Mouse (Mus musculus): ENCODE measurements at regions not wholly inside any gene's neighbourhood (a gene's known extent, or its start where the extent isn't known, plus 50 kb on each side); places are given as distances from the start of the nearest gene placed in this dataset.

DNA sequence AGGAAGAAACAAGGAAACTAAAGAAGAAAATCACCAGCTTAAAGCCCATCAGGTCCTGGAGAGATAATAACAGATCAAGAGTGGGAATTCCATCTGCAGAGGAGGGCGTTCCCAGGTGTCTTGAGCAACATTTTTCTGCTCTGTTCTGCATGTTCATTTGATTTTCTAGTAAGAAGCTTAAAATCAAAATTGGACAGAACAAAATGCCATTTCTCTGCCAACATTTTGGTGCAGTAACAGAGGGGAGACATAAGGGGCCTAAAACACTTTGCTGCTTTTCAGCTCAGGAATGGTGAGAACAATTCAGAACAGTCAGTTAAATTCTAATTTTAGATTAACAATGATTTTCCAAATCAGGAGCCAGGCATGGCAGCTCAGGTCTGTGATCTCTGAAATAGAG, 1056.8 kb downstream of the Slc16a7 start:
- Histone ChIP-seq H3K27me3 (no peaks in the 10 kb centered on the region), H3K9ac (no peak overlapping the region), H3K36me3 (no peaks in the 10 kb centered on the region), H3K4me1 (replicated peaks) (no peaks in the 10 kb centered on the region), H3K27ac (replicated peaks) (no peak overlapping the region), H3K9me3 (no peaks in the 10 kb centered on the region), H3K4me3 (no peak overlapping the region), H3K4me2 (no peak overlapping the region)
- 84% methylated on average over 1 of the region's 1 CpGs for WGBS
- no peak for ATAC-seq (ENCODE audit: low read depth)

DNA sequence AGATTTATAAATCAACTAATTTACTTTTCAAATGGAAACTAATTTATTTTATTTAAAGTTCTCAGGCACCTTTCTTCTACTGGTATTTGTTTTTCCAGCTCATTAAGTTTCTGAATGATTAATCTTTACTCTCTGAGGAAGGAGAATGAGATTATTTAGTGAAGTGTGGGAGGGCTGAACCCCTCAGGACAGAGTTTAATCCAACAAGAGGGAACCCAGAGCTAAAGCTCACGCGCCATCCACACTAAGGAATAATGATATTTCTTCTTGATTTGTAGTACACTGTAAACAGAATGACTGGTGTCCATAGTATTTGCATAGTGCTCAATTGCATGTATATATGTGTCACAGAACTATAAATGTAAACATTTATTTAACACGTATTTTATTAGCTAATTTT, 1050.3 kb downstream of the Slc16a7 start:
- Histone ChIP-seq H3K4me1 (replicated peaks) (no peaks in the 10 kb centered on the region), H3K27ac (replicated peaks) (no peak overlapping the region), H3K4me2 (no peak overlapping the region), H3K9ac (no peak overlapping the region), H3K4me3 (no peak overlapping the region), H3K9me3 (no peaks in the 10 kb centered on the region), H3K27me3 (no peaks in the 10 kb centered on the region), H3K36me3 (no peaks in the 10 kb centered on the region)
- ATAC-seq (ENCODE audit: low read depth): no peak
- WGBS: 56% methylated on average over 3 of the region's 3 CpGs

DNA sequence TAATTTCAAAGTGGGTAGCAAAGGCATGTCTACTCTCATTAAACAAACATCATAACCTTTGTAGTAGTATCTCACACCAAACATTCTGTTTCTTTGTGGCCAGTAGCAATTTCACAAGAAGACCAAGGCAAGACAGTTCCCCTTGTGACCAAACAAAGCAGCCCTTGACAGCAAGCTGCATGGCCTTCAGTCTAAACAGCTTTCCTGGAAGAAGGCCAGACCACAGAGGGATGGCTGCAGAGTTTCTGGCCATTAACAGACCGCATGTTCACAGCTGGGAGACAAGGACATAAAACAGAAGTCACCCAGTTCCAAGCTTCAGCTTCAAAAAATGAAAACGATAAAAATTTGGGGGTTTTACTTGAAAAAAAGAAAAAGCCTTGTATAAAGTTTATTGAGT, 1040.0 kb downstream of the Slc16a7 start:
- Histone ChIP-seq H3K4me1 (replicated peaks) (no peaks in the 10 kb centered on the region), H3K4me2 (no peak overlapping the region), H3K27ac (replicated peaks) (no peak overlapping the region), H3K36me3 (no peaks in the 10 kb centered on the region), H3K4me3 (no peak overlapping the region), H3K9me3 (no peaks in the 10 kb centered on the region), H3K9ac (no peak overlapping the region), H3K27me3 (no peaks in the 10 kb centered on the region)
- peak; percentile 53; the same call in 1 of the 2 replicates for ATAC-seq (ENCODE audit: low read depth)
- WGBS: 55% methylated on average over 2 of the region's 2 CpGs

DNA sequence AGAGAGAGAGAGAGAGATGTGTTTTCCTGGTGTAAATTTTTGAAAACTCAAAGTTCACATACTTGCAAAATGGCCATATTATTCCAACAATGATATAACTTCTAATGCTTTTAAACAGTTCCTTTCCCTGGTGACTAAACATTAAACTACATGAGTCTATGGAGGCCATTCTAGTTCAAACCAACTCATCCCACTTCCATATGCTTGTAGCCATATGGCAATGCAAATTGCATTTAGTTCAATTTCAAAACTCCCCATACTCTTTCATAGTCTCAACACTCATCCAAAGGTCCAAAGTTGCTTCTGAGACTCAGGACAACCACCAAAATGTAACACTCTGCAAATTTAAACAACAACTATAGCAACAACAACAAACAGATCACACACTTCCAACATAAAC, 1026.5 kb downstream of the Slc16a7 start:
- ATAC-seq (ENCODE audit: low read depth): no peak
- Histone ChIP-seq H3K9ac (no peak overlapping the region), H3K4me2 (no peak overlapping the region), H3K27ac (replicated peaks) (no peak overlapping the region), H3K9me3 (no peaks in the 10 kb centered on the region), H3K27me3 (no peaks in the 10 kb centered on the region), H3K4me1 (replicated peaks) (no peaks in the 10 kb centered on the region), H3K4me3 (no peak overlapping the region), H3K36me3 (no peaks in the 10 kb centered on the region)

DNA sequence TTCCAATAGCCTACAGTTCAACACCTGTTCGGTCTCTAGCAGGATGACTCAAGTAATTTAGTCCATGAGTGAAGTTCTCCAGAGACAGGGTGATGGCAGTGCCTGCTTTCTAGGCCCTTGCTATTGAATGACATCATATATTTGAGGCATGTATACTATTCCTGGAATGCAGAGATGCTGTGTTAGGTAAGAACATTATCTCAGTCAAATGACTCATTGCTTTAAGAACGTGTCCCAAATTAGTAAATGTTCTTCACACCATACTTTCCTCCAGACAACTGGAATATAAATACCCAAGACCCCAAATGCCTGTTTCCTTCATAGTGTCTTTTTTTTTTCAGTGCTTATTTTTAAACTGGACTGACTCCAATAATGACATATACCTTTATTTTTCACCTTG, 1018.3 kb downstream of the Slc16a7 start:
- Histone ChIP-seq H3K27me3 (no peaks in the 10 kb centered on the region), H3K4me3 (no peak overlapping the region), H3K9ac (no peak overlapping the region), H3K27ac (replicated peaks) (no peak overlapping the region), H3K9me3 (no peaks in the 10 kb centered on the region), H3K4me1 (replicated peaks) (no peaks in the 10 kb centered on the region), H3K36me3 (no peaks in the 10 kb centered on the region), H3K4me2 (no peak overlapping the region)
- 87% methylated on average over 2 of the region's 2 CpGs for WGBS
- no peak for ATAC-seq (ENCODE audit: low read depth)

DNA sequence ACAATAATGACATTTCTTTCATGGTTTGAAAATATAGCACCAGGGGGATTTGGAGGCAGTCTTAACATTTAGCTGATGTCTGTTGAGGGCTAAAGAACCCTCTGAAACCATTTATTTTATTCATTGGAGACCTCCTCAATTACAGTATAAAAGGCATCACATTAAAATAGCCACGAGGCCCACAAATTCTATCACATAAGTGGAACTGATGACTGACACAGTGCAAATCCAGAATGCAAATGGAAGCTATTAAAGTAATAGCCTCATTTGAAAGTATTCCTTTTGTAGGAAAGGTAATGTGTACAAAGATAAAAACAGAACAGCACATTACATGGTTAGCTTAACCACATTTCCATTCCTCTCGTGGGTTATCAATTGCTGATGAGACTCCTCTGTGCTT, 986.6 kb downstream of the Slc16a7 start:
- H3K27me3 ChIP-seq: no peaks in the 10 kb centered on the region
- no peaks in the 10 kb centered on the region for H3K9me3 ChIP-seq
- WGBS: 48% methylated on average over 2 of the region's 2 CpGs
- no peaks in the 10 kb centered on the region for H3K4me1 ChIP-seq (replicated peaks)
- H3K9ac ChIP-seq: no peak overlapping the region
- no peak overlapping the region for H3K4me3 ChIP-seq
- no peaks in the 10 kb centered on the region for H3K36me3 ChIP-seq
- H3K4me2 ChIP-seq: no peak overlapping the region
- peak; percentile 71 for ATAC-seq (ENCODE audit: low read depth)
- no peak overlapping the region for H3K27ac ChIP-seq (replicated peaks)

DNA sequence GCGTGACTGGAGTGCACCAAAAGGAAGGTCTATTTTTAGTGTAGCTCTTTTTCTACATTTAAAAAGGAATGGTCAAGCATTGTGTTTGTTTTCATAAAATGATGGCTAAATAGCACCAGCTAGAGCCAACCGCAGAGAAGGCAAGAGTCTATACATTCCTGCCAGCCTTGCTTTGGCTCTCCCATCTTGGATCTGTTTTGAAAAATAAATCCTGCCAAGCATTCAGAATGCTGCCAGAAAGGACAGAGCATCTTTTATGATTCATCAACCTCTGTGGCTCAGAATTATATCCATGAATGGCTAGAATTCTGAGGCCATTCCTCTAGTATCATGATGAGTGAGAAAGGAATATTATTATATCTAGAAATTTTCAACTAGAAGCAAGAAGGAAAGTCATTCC, 979.6 kb downstream of the Slc16a7 start:
- Histone ChIP-seq H3K9me3 (no peaks in the 10 kb centered on the region), H3K36me3 (no peaks in the 10 kb centered on the region), H3K4me2 (no peak overlapping the region), H3K4me1 (replicated peaks) (no peaks in the 10 kb centered on the region), H3K27ac (replicated peaks) (no peak overlapping the region), H3K4me3 (no peak overlapping the region), H3K27me3 (no peaks in the 10 kb centered on the region), H3K9ac (no peak overlapping the region)
- whole genome bisulfite sequencing: 80% methylated on average over 2 of the region's 2 CpGs
- ATAC-seq (ENCODE audit: low read depth): no peak

DNA sequence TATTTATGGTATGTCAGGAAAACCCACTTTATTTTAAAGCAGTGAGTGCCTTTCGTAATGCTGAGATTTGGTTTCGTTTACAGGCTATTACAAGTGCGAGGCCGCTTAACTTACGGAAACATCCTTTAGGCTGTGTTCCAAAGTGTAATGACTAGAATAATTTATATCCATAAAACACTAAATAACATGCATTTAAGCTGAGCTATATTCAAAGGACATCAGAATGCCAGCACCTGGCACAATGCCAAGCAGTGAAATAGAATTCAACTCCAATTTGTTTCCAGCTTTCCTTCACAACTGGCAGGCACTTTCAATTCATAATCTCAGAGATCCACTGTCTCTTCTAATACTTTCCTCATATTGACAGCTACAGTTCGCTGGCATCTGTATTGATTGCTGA, 972.7 kb downstream of the Slc16a7 start:
- 65% methylated on average over 6 of the region's 6 CpGs for WGBS
- no peak for ATAC-seq (ENCODE audit: low read depth)

DNA sequence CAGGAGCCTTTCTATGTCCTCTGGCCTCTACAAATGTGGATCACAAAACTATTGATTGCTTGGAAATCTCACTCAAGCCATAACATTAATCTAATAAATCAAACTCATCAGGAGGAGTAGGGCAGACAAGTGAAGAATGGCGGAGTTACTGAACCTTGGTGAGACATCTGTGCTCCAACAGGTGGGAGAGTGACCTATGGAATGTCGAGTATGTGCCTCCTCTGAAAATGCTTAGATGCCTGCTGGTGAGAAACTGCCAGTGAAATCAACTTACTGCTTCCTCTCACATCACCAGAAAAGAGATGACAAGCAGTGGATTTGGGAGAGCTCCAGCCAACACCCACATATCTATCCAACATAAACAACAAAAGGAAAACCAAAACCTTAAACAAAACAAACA, 965.8 kb downstream of the Slc16a7 start:
- Histone ChIP-seq H3K9me3 (no peaks in the 10 kb centered on the region), H3K4me1 (replicated peaks) (no peaks in the 10 kb centered on the region), H3K36me3 (no peaks in the 10 kb centered on the region), H3K9ac (no peak overlapping the region), H3K4me2 (no peak overlapping the region), H3K4me3 (no peak overlapping the region), H3K27ac (replicated peaks) (no peak overlapping the region), H3K27me3 (no peaks in the 10 kb centered on the region)
- ATAC-seq (ENCODE audit: low read depth): no peak
- 55% methylated on average over 2 of the region's 2 CpGs for WGBS

More for the DNA sequence above, 972.7 kb downstream of the Slc16a7 start:
- Histone ChIP-seq H3K9ac (no peak overlapping the region), H3K4me1 (replicated peaks) (no peaks in the 10 kb centered on the region), H3K36me3 (no peaks in the 10 kb centered on the region), H3K4me3 (no peak overlapping the region), H3K27me3 (no peaks in the 10 kb centered on the region), H3K4me2 (no peak overlapping the region), H3K9me3 (no peaks in the 10 kb centered on the region), H3K27ac (replicated peaks) (no peak overlapping the region)

Data from neural tube, embryonic 13.5 days (tissue).